Mouse (Mus musculus) heart, adult 2 months (tissue): Measurements from ENCODE around the gene Map4k5.

Experiments used
- EP300 ChIP-seq: fragments of 200-500 bp; IDR thresholded peaks from 2 replicates; pipeline ENCODE4 v1.6.1; 2011; ENCODE audit warnings: low read depth, low read length, control low read depth; ENCODE audit not compliant: insufficient read depth
- POLR2A ChIP-seq: fragments of 200-500 bp; IDR thresholded peaks from 2 replicates; pipeline ENCODE4 v1.6.1; 2011; ENCODE audit warnings: mild to moderate bottlenecking, low read depth, low read length, control low read depth; ENCODE audit not compliant: insufficient read depth

DNA sequence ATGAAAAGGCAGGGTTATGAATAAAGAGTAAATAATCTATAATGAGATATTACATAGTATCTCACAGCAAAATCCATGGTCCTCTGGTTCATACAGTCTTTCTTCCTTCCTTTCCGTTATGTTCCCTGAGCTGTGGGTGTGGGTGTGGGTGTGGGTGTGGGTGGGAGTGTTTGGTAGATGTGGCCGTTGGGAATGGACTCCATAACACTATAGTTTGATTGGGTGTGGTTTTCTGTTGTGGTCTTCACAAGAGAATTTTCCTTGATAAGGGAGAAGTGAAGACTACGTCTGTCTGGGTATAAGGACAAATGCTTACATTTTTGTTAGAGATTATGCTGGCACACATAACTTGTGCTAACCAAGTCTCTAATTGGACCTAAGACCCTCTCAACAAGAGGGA, 30.6 kb upstream of the Map4k5 start:
- TF ChIP-seq EP300 (no peak), POLR2A (no peak)
